Mouse (Mus musculus): ENCODE results near the gene Sstr2.

Gene Sstr2

GRCm38 (mm10) chr11:113619420-113620080 lies 408 bp downstream of the Sstr2 start:
- no peak for DNase-seq (ENCODE audit: extremely low read depth, insufficient read length, low spot score)

DNA sequence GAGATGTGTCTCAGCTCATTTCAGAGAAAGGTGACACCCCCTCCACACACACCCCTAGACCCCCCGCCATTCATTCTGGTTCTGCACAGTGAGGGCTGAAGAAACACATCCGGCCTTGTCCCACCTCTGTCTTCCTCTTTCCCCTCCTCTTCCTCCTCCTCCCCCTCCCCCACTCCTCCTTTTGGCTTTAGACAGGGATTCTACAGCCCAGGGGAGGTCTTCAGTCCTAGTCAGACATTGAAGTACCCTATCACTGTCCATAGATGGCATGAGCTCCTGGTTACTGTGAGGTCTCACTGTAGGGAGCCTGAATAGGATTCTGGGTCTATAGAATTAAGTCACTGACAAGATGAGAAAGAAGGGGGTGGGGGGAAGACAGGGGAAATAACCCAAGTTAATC lies 1.9 kb downstream of the Sstr2 start:
- no peak for DNase-seq (ENCODE audit: extremely low read depth, insufficient read length, low spot score)

GRCm38 (mm10) chr11:113622028-113622427 lies 2.9 kb downstream of the Sstr2 start:
- DNase-seq (ENCODE audit: extremely low read depth, insufficient read length, low spot score) = no peak

- DNase-seq (ENCODE audit: extremely low read depth, insufficient read length, low spot score) = no peak
Observed at GRCm38 (mm10) chr11:113625437-113625836, 6.3 kb downstream of the Sstr2 start.

GRCm38 (mm10) chr11:113627785-113628184 lies 8.6 kb downstream of the Sstr2 start:
- DNase-seq (ENCODE audit: extremely low read depth, insufficient read length, low spot score) = no peak

DNA sequence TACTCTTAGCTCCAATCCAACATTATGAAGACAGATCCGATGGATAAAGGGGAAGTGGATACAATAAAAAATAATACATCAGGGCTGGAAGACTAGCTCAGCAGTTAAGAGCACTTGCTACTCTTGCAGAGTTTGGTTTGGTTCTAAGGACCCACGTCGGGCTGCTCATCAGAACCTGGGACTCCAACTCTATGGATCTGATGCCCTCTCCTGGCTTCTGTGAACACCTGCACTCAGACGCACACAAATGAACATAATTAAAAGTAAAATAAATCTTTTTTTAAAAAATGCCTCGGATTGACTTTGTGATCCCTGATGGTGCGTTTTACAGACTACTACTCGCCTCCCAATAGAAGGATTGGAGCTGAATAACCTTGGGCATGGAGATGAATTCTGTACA lies 11.5 kb downstream of the Sstr2 start:
- DNase-seq (ENCODE audit: extremely low read depth, insufficient read length, low spot score) = no peak

DNA sequence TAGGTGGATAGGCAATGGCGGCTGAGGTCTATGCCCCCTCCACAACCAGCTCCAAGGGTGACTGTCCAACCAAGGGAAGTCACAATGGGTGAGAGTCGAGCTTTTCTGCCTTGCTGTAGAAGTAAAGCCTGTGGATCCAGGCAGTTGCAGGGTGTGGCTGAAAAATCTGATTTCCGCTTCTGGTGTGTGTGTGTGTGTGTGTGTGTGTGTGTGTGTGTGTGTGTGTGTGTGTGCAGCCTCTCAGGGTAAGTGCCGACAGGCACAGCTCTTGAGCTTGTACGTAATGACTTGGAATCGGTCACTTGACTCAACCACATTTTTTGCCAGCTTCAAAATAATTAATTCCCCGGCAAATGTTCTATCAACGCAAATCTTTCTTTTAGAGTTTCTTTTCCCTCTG lies 12.2 kb downstream of the Sstr2 start:
- no peak for DNase-seq (ENCODE audit: extremely low read depth, insufficient read length, low spot score)

GRCm38 (mm10) chr11:113631862-113632261 lies 12.7 kb downstream of the Sstr2 start:
- no peak for DNase-seq (ENCODE audit: extremely low read depth, insufficient read length, low spot score)

DNA sequence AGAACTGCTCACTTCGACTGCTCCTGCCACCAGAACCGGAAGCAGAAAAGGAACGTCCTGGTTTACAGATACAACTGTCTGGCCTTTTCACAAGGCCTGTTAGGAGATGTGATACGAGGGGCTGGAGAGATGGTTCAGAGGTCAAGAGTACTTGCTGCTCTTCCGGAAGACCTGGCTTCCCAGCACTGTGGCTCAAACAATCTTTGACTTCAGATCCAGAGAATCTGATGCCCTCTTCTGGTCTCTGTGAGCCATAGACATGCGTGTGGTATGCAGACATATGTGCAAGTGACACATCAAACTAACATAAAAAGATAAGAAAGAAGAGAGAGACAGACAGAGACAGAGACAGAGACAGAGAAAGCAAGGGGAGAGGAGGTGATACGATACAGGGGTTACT lies 13.2 kb downstream of the Sstr2 start:
- DNase-seq (ENCODE audit: extremely low read depth, insufficient read length, low spot score) = no peak

DNA sequence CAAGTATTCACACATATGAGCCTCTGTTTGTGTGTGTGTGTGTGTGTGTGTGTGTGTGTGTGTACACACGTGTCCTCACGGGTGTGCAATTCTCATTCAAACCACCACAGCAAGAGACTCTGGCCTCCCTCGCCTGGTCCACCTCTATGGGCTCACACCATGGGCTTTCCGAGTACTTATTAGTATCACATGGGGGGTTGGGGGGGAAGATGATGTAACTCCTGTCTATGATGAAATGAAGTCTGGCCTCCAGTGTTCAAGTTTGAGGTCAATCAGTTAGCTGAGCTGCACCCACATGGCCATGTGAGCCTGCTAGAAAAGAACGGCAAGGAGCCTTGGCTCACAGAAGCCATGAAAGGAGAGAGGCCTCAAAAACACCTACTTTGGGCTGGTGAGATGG lies 14.3 kb downstream of the Sstr2 start:
- DNase-seq (ENCODE audit: extremely low read depth, insufficient read length, low spot score) = no peak

- DNase-seq (ENCODE audit: extremely low read depth, insufficient read length, low spot score) = no peak
Observed at GRCm38 (mm10) chr11:113634699-113635121, 15.6 kb downstream of the Sstr2 start.

DNA sequence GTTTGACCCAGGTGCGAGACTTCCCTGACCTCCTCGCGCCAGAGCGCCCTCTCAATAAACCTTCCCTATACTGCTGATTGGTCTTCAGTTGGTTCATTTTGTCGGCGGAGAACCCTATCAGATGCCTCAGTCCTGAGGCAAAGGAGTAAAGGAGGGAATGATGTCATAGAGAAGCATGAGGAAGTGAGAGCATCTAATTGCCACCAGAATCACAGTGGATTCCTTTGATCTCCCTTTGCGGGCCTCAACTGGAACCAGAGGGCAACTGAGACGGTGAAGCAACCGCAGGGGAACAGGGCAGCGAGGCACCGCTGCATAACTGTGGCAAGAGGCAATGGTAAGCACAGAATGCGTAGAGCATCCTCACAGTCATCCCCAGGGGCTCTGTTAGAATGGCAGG lies 19.5 kb downstream of the Sstr2 start:
- no peak for DNase-seq (ENCODE audit: extremely low read depth, insufficient read length, low spot score)

GRCm38 (mm10) chr11:113645181-113645580 lies 26.0 kb downstream of the Sstr2 start:
- no peak for DNase-seq (ENCODE audit: extremely low read depth, insufficient read length, low spot score)

- peak; percentile 85 for DNase-seq (ENCODE audit: extremely low read depth, insufficient read length, low spot score)
Observed at GRCm38 (mm10) chr11:113648152-113648551, 29.0 kb downstream of the Sstr2 start.

GRCm38 (mm10) chr11:113648690-113649352 lies 29.7 kb downstream of the Sstr2 start, which contains the start of gene Cog1:
TSS of gene Cog1 (plus strand) at chr11:113649169.
- DNase-seq (ENCODE audit: extremely low read depth, insufficient read length, low spot score) = no peak

GRCm38 (mm10) chr11:113649353-113650210 lies 30.4 kb downstream of the Sstr2 start, which contains the start of gene Slc39a11:
TSS of gene Slc39a11 (minus strand) at chr11:113650079.
- peak; percentile 79 for DNase-seq (ENCODE audit: extremely low read depth, insufficient read length, low spot score)

GRCm38 (mm10) chr11:113651206-113651906 lies 32.2 kb downstream of the Sstr2 start:
- DNase-seq (ENCODE audit: extremely low read depth, insufficient read length, low spot score) = no peak

GRCm38 (mm10) chr11:113651907-113652273 lies 32.7 kb downstream of the Sstr2 start:
- DNase-seq (ENCODE audit: extremely low read depth, insufficient read length, low spot score) = no peak

DNA sequence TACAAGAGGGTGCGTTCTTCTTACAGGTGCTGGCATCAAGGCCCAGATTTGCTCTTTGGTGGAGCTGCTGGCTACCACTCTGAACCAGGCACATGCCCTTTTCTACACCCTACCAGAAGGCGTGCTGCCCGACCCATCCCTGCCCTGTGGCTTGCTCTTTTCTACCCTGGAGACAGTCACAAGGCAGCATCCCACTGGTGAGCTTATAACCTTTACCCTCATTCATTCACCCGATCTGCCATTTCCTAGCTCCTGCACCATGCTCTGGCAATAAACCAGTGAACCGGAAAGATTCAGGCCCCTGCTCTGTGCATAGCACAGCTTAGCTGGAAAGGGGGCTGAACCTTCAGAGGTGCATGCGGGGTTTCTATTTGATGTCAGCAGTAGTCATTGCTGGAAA lies 33.4 kb downstream of the Sstr2 start:
- DNase-seq (ENCODE audit: extremely low read depth, insufficient read length, low spot score) = no peak

DNA sequence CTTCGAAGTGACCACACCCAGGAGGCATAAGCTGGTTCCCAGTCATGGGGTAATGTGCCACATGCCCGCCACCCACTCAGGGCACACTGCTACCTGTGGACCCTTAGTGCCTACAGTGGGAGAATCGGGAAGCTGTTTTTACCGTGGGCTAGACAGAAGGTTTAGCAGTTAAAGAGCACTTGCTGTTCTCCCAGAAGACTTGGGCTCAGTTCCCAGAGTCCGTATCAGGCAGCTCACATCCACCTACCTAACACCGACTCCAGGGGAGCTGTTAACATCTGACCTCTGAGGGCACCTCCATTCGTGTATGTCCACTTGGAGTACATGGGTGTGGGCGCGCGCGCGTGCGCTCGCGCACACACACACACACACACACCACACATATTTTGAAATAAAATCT lies 35.0 kb downstream of the Sstr2 start:
- DNase-seq (ENCODE audit: extremely low read depth, insufficient read length, low spot score) = no peak

Measured in 3134 (cell line).